Mouse (Mus musculus) Muller cell, postnatal 12 days (primary cell): ENCODE measurements at regions not wholly inside any gene's neighbourhood (a gene's known extent, or its start where the extent isn't known, plus 50 kb on each side); places are given as distances from the start of the nearest gene placed in this dataset.
A peak's percentile ranks its signal among the peaks of the same experiment; 100 is the strongest.
"Not testable (repeated sequence)": the region's sequence is repeated elsewhere in the genome, so short reads cannot be mapped to it uniquely, and the experiment has no call there.

Experiments
- DNase-seq: peaks from one replicate; pipeline ENCODE4 v3.0.0-alpha.2; 2015; ENCODE audit errors: inconsistent ontology term

DNA sequence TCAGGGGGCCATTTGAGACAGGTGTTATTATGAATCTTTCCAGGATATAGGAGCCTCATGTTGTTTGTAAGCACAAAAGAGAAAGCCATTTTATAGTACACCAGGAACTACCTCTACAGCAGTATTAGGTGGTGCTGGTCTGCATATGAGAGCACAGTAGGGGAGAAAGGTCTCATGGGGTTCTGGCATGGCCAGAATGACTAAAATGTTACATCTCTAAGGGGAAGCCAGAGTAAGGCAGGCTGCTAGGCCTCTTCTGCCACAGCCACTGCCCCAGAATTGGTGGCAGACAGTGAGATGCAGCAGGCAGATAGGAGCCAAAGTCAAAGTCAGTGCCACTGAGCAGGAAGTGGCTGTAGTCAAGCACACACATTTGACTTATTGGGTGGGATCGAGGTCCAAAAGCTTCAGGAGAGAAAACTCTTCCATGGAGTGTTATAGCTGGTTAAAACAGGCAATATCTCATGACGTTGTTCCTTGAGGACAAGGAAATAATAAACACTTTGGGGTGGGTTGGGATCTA lies 147.2 kb downstream of the Hira start:
- DNase-seq: no peak

DNA sequence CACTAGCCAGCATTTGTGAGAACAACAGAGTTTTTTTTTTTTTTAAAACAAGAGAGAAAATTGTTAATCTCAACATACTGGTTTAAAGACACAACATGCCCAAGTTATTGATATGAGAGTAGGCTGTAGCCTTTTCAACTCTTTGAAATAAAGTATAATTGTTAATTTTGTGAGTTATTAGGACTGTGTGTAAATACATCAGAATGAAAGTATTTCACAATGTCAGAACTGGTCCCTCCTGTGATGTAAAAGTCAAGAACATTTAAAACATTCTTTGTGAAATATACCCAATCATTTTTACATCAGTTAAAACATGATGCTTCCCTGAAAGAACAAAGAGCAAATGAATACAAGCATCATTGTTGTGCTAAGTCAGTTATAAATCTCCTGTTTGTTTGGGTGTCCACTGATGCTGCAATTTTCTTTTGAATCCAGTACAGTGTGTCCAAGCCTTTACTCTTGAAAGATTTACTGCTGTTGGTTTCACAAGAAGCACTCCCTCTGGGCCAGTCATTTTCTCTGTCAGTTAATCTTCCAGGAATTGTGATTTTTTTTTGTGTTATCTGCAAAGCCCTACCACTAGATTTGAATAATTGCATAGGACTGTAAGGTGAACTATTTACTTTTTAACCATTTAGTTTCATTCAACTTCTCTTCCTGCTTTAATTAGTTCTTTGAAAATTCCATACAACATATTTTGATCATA lies 148.5 kb downstream of the Hira start:
- no peak for DNase-seq

DNA sequence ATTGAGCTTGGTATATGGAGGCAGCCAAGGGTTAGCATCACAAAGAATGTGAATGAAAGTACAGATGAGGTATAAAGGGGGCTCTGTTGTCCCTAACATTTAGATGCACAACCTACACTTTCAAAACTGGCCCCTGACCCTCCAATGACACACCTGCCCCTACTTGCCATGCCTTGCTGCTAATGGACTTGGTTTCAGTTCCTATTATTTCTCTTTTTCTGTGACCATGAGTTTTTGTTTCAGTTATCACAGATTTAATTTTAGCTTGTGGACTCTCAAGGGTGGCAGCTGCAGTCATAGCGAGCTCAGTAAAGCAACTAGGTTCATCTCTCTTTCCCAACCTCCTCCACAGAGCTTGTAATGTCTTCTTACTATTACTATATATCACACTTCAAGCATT lies 150.3 kb downstream of the Hira start:
- DNase-seq: no peak

DNA sequence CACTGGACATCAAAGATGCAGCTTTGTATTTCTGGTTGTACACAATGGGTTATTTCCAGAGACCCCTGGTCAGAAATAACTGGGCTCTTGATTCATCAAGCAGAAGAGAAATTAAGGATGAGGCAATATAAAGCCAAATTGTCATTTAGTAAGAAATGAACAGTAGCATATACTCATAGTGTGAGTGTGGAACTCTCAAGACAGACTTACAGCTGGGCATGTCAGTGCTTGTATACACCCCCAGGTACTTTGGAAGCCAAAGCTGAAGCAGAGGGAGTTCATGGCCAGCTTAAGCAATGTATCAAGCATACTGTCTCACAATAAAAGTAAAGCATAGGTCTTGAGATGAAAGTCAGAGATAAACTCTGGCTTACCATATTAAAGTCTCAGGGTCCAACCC lies 155.7 kb downstream of the Hira start:
- DNase-seq: no peak

DNA sequence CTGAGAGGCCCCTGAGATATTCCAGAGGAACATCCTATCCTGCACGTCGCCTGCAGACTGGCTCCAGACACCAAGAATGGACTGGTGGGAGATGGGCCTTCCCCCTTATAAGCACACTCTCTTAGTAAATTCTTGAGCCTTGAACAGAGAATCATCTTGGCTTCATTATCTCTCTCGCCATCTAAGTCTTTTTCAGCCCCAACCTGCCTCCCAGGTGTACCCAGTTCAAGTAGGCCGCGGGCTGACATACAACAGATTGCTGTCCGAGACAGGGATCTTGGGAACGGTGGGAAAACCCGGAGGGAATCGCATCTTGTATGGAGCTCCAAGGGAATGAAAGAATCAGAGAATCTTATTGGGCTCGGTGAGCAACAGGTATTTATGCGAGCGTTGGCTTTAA lies 158.9 kb downstream of the Hira start:
- DNase-seq: no peak

DNA sequence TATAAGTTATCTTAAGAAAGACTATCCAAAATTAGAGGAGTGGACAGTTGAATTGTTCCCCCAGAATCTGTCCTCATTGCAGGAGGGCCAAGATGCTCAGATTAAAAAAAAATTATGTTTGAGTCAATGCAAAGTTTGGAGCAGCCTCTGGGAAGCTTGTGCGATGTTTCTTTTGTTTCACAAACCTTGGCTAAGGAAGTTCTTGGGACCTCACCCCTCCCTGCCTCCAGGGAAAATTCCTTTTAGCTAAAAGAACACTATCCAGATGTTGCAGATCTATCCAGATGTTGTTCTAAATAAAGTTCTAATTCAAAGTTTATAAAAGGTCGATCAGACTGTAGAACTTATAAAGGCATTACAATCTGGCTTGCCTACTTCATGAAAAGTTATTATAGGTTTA lies 160.8 kb downstream of the Hira start:
- no peak for DNase-seq

DNA sequence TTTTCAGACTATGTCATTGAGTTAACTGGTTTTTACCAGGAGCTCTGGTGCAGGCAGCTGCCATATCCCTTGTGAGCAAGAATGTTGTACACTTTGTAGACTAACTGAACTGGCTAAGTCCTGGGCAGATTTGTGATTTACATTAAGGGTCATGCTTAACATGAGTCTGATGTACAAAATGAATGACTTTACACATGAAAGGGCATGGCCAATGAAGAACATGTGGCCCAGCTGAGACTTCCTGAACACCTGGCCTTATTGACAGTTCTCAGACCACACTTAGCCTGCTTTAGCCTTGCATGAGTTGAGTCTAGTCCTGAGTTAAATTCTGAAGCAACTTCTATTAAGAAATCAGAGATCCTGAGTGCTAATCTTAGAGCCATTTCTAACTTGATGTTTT lies 176.0 kb downstream of the Hira start:
- DNase-seq: no peak

DNA sequence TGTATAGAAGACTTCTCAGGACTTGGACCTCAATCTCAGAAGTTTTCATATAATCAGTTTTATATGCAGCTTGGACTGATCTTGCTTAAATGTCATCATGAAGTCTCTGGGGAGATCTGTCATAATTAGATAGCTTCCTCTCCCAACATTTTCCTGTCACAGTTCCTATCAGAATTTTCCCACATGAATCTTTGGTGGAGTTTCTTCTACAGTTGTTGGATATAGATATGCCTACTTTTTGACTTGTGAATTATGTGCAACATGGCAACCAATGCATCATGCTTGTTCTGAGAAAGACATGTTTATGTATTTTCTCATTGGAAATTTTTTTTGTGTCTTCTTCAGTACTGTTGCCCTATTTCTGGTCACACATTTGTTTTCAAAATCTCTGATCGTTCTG lies 183.5 kb downstream of the Hira start:
- DNase-seq: no peak

DNA sequence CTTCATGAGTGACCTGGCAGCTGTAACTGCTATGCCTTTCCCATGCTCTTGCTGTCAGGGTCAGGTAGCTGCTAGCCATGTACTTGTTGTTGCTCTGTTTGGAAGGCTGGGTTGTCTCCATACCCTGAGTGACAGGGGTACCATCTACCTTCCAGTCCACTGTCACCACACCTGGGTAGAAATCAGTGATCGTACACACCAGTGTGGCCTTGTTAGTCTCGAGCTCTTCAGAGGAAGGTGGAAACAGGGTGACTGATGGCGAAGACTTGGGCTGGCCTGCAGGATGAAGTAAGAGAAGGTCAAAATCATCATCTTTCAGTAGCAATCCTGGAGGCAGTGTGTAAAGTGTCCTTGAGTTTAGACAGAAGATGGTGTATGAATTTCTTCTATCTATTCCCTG lies 185.0 kb downstream of the Hira start:
- DNase-seq: no peak

DNA sequence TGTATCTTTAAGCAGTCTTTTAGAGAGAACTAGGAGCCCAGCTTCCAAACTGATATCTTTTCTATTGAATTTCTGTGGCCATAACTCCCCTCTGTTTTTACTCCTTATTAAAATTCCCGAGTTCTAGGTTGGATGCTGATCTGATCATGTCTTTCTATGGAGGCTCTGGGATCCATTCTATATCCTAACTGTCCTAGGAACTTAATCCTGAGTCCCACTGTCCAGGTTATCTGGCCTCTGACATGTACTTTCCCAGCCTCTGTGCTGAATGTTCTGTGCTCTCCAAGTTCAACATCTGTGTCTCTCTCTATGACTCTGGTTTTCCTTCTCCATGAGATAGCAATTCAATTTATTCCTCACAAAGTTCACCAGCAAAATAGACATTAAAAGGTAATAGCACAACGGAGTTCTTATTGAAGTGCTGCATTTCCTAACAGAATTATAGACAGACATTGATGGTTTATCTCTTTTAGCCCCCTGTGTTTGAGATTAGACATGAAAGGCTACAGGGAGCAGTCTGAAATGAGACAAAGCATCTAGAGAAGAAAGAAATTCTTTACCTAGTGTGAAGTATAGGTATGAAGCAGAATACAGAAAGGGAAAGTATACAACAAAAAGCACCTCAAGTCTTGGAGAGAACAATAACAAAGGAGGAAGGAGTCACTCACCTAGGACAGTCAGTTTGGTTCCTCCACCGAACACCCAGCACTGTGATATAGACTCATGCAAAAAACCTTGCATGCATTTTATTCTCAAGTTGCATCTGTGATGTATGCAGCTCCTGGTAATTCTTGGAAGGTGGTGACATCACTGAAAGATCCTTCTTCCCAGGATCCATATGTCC lies 185.9 kb downstream of the Hira start:
- no peak for DNase-seq

DNA sequence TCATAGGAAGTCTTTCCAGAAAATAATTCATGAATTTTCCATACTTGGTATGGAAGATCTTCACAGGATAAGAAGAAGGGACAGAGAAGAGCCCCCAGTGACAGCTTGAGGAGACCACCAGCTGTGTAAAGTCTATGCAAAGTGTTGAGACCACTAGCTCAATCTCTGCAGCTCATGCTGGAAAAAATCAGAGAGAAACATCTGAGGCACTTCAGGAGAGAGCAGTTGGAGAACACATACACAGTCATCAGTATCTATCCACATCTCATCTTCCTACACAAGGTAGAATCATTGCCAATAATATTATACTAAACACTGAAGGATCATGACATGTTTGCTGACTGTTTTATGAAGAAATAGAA lies 186.5 kb downstream of the Hira start:
- DNase-seq: no peak

DNA sequence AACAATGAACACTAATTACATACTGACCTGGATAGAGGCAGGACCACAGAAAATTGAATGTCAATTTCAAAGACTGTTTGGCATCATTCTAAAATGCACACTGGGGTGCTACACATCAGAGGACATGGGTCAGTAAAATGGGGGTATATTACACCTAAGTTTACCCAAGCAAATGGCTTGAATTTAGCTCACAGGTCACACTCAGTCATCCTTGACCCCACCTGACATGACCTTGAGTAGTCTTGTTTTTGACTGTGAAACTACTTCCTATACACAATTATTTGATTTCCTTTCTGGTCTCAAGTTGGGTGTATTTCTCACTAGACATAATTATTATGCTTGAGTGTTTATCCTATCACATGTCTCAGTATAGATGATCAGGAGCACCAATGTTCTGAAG lies 187.6 kb downstream of the Hira start:
- no peak for DNase-seq

DNA sequence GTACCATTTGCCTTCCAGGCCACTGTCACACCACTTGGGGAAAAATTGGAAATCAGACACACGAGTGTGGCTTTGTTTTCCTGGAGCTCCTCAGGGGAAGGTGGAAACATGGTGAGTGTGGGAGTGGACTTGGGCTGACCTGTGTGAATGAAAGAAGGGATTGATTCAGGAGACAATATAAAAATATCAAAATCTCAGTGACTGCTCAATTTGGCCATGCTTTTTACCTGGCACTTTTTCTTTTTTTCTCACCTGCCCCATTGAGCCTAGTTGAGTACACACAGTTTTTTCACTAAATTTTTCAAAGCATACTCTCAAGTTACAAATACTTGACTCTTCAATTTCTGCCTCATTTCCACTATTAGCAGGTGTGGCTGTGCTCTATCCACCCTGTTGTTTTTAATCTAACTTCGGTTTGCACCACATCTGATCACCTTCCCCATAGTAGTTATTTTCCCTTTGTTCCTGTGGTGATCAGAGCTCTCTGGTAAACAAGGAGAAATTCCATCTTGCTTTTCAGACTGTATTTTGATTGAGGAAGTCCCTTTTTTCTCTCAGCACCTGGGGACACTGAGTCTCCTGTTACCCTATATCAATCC lies 188.8 kb downstream of the Hira start:
- DNase-seq: no peak

DNA sequence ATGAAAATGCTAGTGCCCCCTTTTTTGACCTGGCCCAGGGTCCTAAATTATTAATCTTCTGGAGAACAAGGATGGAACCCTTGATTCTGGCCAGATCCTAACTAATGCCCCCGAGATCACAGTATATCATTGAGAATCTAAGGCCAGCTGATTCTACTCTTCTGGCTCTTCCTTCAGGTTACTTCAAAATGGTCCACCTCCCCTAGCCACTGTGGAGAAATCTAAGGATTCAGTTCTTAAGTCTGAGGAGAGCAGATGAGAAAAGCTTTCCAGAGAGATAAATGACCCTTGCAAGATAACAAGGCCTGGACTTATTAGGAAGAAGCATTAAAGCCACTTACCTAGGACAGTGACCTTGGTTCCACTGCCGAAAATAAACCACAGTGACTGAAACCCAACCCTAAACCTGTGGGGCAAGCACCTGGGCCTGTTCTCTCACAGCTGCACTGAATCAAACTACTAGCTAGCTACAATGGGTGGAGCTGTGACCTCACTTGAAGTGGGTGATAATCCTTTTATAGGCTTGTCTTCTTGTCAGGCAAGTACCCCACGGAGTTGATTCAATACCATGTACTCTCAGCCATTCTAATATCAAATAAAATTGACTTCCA lies 190.0 kb downstream of the Hira start:
- no peak for DNase-seq

DNA sequence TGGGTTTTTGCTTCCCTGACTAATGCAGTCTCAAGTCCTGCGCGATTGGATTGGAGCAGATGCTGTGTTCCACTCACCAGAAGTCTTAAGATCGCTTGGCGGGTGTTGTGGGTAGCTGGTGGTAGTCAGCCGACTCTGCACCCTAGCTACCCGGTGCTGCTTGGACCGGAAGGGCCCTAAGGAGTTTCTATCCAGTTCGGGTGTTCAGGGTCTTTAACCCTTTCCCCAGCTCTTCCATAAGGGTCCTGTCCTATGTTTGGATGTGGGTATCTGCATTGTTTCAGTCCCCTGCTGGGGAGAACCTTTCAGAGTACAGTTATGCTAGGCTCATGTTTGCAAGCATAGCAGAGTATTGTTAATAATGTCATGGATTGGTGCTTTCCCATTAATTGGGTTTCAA lies 206.7 kb downstream of the Hira start:
- not testable (repeated sequence) for DNase-seq

DNA sequence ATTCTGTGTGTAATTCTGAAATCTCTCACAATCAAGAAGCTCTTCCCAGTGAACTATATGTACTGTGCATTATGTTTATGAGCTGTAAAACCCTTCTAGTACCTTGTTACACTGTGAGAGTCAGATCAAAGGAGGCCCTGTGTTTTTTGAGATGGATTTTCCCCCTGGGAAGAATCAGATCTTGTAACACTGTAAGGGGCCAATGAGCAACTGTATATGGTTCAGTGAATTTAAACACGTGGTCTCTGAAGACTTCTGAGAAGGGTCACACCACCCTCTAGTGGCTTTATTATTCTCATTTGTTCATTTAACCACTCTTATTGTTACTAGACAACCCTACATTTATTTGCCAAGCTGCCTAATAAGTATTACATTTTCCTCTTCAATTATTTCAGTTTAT lies 211.1 kb downstream of the Hira start:
- peak; percentile 12 for DNase-seq
